Mouse (Mus musculus): ENCODE results near the gene Nkapl. TPM values are rescaled to one million over a fixed set of nuclear protein-coding genes. Genes with fewer than 3 reads are reported as not detected.

Nkapl gene
- polyA plus RNA-seq, 1 experiment: 0.08 TPM

DNA sequence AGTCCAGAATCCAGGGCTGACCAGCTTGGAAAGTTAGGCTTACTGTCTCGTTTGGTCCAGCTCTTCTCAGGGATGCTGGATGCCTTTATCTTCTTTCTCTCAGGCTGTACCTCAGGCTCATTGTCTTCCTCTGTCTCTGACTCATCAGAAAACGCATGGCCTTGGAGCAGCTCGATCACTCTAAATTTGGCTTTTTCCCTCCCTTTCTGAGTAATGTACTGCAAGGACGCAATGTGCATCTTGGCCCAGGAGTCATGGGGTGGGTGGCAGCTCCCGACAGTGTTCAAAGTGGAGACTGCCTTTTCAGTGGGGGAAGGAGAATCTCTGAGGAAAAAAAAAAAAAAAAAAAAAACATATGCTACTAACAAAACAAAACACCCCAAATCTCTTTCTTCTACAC, 45.0 kb downstream of the Nkapl start:
- Histone ChIP-seq H3K4me1 (ENCODE audit: control insufficient read depth, insufficient read depth, insufficient read length, low read length) (no peaks in the 10 kb centered on the region), H3K27me3 (ENCODE audit: control insufficient read depth, insufficient read depth, low read length) (no peaks in the 10 kb centered on the region), H3K27ac (ENCODE audit: insufficient read depth, low read depth, low read length) (no peak overlapping the region), H3K4me3 (ENCODE audit: low read depth, low read length) (no peak overlapping the region), H3K36me3 (ENCODE audit: control insufficient read depth, insufficient read depth, low read length) (no peaks in the 10 kb centered on the region)
- TF ChIP-seq CTCF (IDR thresholded peaks at IDR 0.05; ENCODE audit: extremely low read depth, insufficient read length, insufficient replicate concordance, low read depth, low read length) (no peak), POLR2A (IDR thresholded peaks at IDR 0.05; ENCODE audit: low read depth, low read length) (no peak)
- WGBS: 77% methylated on average over 5 of the region's 5 CpGs

DNA sequence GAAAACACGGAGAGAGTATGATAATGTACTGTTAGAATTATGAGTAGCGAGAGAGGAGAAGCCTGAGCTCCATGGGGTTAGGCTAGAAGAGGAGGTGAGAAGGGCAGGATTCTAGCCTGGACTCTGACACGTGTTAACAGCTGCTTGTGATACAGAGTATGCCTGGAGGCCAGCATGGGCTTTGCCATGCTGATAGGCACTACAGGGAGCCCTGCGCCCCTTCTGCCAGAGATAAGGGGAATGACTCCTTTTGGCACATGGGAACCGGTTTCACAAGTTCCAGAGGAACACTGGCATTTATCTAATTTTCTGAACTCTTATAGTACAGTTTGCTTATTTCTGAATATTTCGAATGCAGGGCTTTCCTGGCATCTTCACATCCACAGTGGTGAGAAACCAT, 49.4 kb downstream of the Nkapl start:
- no peaks in the 10 kb centered on the region for H3K27me3 ChIP-seq (ENCODE audit: control insufficient read depth, insufficient read depth, low read length)
- H3K27ac ChIP-seq (ENCODE audit: insufficient read depth, low read depth, low read length): no peak overlapping the region
- H3K4me1 ChIP-seq (ENCODE audit: control insufficient read depth, insufficient read depth, insufficient read length, low read length): no peaks in the 10 kb centered on the region
- no peak for TF ChIP-seq CTCF (IDR thresholded peaks at IDR 0.05; ENCODE audit: extremely low read depth, insufficient read length, insufficient replicate concordance, low read depth, low read length)
- TF ChIP-seq POLR2A (IDR thresholded peaks at IDR 0.05; ENCODE audit: low read depth, low read length): no peak
- WGBS: 19% methylated on average over 6 of the region's 6 CpGs
- H3K36me3 ChIP-seq (ENCODE audit: control insufficient read depth, insufficient read depth, low read length): no peaks in the 10 kb centered on the region
- H3K4me3 ChIP-seq (ENCODE audit: low read depth, low read length): no peak overlapping the region

DNA sequence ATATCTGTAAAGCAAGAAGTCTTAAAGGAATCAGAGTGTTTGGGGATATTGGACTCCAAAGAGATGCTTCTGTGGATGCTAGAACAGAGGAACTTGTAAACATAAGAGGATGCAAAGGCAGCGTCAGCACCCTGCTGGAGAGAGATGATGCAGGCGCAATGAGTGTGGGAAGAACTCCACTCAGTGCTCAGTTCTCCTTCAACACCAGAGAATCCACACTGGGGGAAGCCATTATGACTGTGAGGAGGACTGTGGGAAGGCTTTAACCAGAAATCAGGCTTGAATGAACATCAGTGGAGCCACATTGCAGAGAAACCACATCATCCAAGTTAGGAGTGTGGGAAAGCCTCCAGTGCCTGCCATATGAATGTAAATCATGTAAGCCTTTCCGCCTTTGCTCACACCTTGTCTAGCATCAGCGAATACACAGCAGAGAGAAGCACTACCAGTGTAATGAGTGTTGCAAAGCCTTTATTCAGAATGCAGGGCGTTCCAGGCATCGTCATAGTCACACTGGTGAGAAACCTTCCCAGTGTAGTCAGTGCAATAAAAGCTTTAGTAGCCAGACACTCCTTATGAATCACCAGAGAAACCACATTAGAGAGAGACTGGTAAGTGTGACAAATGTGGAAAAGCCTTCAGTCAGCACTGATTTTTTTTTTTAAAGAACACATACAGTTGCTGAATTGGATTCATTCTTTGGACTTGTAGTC, 50.9 kb downstream of the Nkapl start:
- Histone ChIP-seq H3K4me3 (ENCODE audit: low read depth, low read length) (no peak overlapping the region), H3K27me3 (ENCODE audit: control insufficient read depth, insufficient read depth, low read length) (no peaks in the 10 kb centered on the region), H3K36me3 (ENCODE audit: control insufficient read depth, insufficient read depth, low read length) (no peaks in the 10 kb centered on the region), H3K4me1 (ENCODE audit: control insufficient read depth, insufficient read depth, insufficient read length, low read length) (no peaks in the 10 kb centered on the region), H3K27ac (ENCODE audit: insufficient read depth, low read depth, low read length) (no peak overlapping the region)
- 75% methylated on average over 6 of the region's 6 CpGs for WGBS
- TF ChIP-seq CTCF (IDR thresholded peaks at IDR 0.05; ENCODE audit: extremely low read depth, insufficient read length, insufficient replicate concordance, low read depth, low read length): no peak
- no peak for TF ChIP-seq POLR2A (IDR thresholded peaks at IDR 0.05; ENCODE audit: low read depth, low read length)

Other genes starting within 250 kb of the Nkapl start
- gene Gpx5, start 175.8 kb downstream of the Nkapl start, polyA plus RNA-seq (2012; rRNA removed): not detected in 2 replicates
- not detected in 2 replicates for gene Gpx6, start 156.4 kb downstream of the Nkapl start, polyA plus RNA-seq (2012; rRNA removed)
- gene Olfr1367, start 121.6 kb downstream of the Nkapl start, polyA plus RNA-seq (2012; rRNA removed): not detected in 2 replicates
- gene Zscan12, start 105.7 kb downstream of the Nkapl start, polyA plus RNA-seq (2012; rRNA removed): 0.13 and 0.38 TPM in 2 replicates
- gene Zkscan3, start 65.8 kb downstream of the Nkapl start, polyA plus RNA-seq (2012; rRNA removed): 7.6 and 11.7 TPM in 2 replicates
- gene Pgbd1, start 27.5 kb downstream of the Nkapl start, polyA plus RNA-seq (2012; rRNA removed): 0.30 TPM in 1 of 2 replicates, not detected in the other
- gene Zscan26, start 14.8 kb downstream of the Nkapl start, polyA plus RNA-seq (2012; rRNA removed): 1.9 and 3.1 TPM in 2 replicates
- 0.06 and 0.16 TPM in 2 replicates for gene Zkscan4, start 10.4 kb upstream of the Nkapl start, polyA plus RNA-seq (2012; rRNA removed)
- gene Gm10065, start 10.9 kb upstream of the Nkapl start, polyA plus RNA-seq (2012; rRNA removed): not detected in 2 replicates
- 0.08 TPM in 1 of 2 replicates, not detected in the other for gene AK157302, start 26.7 kb upstream of the Nkapl start, polyA plus RNA-seq (2012; rRNA removed)
- 11.1 and 22.1 TPM in 2 replicates for gene Gm11273, start 32.9 kb upstream of the Nkapl start, polyA plus RNA-seq (2012; rRNA removed)
- gene Zkscan8, start 62.6 kb upstream of the Nkapl start, polyA plus RNA-seq (2012; rRNA removed): 0.66 and 0.79 TPM in 2 replicates
- gene Olfr1366, start 74.3 kb upstream of the Nkapl start, polyA plus RNA-seq (2012; rRNA removed): not detected in 2 replicates
- gene Olfr1535, start 91.4 kb upstream of the Nkapl start, polyA plus RNA-seq (2012; rRNA removed): not detected in 2 replicates
- gene Olfr1364, start 113.2 kb upstream of the Nkapl start, polyA plus RNA-seq (2012; rRNA removed): not detected in 2 replicates
- not detected in 2 replicates for gene Olfr1362, start 145.5 kb upstream of the Nkapl start, polyA plus RNA-seq (2012; rRNA removed)
- not detected in 2 replicates for gene Olfr11, start 174.0 kb upstream of the Nkapl start, polyA plus RNA-seq (2012; rRNA removed)
- gene Olfr1361, start 194.9 kb upstream of the Nkapl start, polyA plus RNA-seq (2012; rRNA removed): not detected in 2 replicates
- not detected in 2 replicates for gene Olfr1360, start 208.9 kb upstream of the Nkapl start, polyA plus RNA-seq (2012; rRNA removed)
- not detected in 2 replicates for gene Olfr1359, start 229.6 kb upstream of the Nkapl start, polyA plus RNA-seq (2012; rRNA removed)
- gene Hist1h2bl, start 247.6 kb upstream of the Nkapl start, polyA plus RNA-seq (2012; rRNA removed): 10.7 and 15.7 TPM in 2 replicates
- 66.1 and 104 TPM in 2 replicates for gene Hist1h2ai, start 247.9 kb upstream of the Nkapl start, polyA plus RNA-seq (2012; rRNA removed)
- gene Hist1h3h, start 249.2 kb upstream of the Nkapl start, polyA plus RNA-seq (2012; rRNA removed): 79.4 and 100 TPM in 2 replicates